In genomic region chr3:30994859-30995258, GRCm38 (mm10) we compare ENCODE assay signal across 8 mouse cellular contexts. TPM values are rescaled to one million over a fixed set of nuclear protein-coding genes. Genes with fewer than 3 reads are reported as not detected.
DNase-seq lines count a peak whose midpoint lies in the region; ATAC-seq and TF ChIP-seq lines count a peak whose summit lies in the region.

No protein-coding gene starts in this region.

- TF ChIP-seq CTCF in liver, postnatal 0 days (IDR thresholded peaks at IDR 0.05; ENCODE audit: low read depth), result no peak

- peak overlapping the region; percentile 65 for H3K9ac ChIP-seq in heart, embryonic 13.5 days
- H3K9ac ChIP-seq in ES-E14 (ENCODE audit: insufficient read depth, low read depth, low read length, poor library complexity, severe bottlenecking), result peak overlapping the region; percentile 29; the same call in 1 of the 2 replicates
- H3K9ac ChIP-seq in forebrain, embryonic 15.5 days (replicated peaks), result peak overlapping the region; percentile 84
- H3K9ac ChIP-seq in liver, postnatal 0 days (replicated peaks), result peak overlapping the region; percentile 76

- H3K36me3 ChIP-seq in heart, embryonic 13.5 days, result no peaks in the 10 kb centered on the region
- H3K36me3 ChIP-seq in ES-E14 (ENCODE audit: control insufficient read depth, insufficient read depth, low read length, poor library complexity, severe bottlenecking), result no peaks in the 10 kb centered on the region
- H3K36me3 ChIP-seq in forebrain, embryonic 15.5 days, result no peaks in the 10 kb centered on the region
- H3K36me3 ChIP-seq in liver, postnatal 0 days (replicated peaks; ENCODE audit: insufficient read depth, low read length), result no peaks in the 10 kb centered on the region

- in situ Hi-C loops in ES-E14 (cut with MboI; ENCODE audit: low sequenced_read_pairs in 2 of 2, unreplicated experiment in 2 of 2), result no loop called here

- ATAC-seq in heart, embryonic 13.5 days (ENCODE audit: extremely low read depth, insufficient number of reproducible peaks, low FRiP score, low TSS enrichment), result no peak
- ATAC-seq in forebrain, embryonic 15.5 days (replicated peaks), result no peak
- no peak for ATAC-seq in liver, postnatal 0 days

- H3K27ac ChIP-seq in heart, embryonic 13.5 days (replicated peaks), result peak overlapping the region; percentile 91
- no peak overlapping the region for H3K27ac ChIP-seq in ES-E14 (ENCODE audit: insufficient read depth, low read depth, low read length, poor library complexity, severe bottlenecking)
- H3K27ac ChIP-seq in forebrain, embryonic 15.5 days (replicated peaks), result peak overlapping the region; percentile 78
- H3K27ac ChIP-seq in liver, postnatal 0 days (ENCODE audit: low read depth), result no peak overlapping the region

- intact Hi-C loops in heart, postnatal 25 days (cut with DNase I), result loop anchor here (5.0 kb wide), 1 partner anchor 97 kb away; no protein-coding TSS in a partner anchor

- WGBS in heart, embryonic 13.5 days, result 17% methylated on average over 6 of the region's 6 CpGs
- WGBS in forebrain, embryonic 15.5 days, result 19% methylated on average over 6 of the region's 6 CpGs
- 12% methylated on average over 6 of the region's 6 CpGs for WGBS in liver, postnatal 0 days (ENCODE audit: insufficient replicate concordance)

- peaks cover 26% of the 10 kb centered on the region for H3K4me1 ChIP-seq in heart, embryonic 13.5 days
- H3K4me1 ChIP-seq in ES-E14 (ENCODE audit: control insufficient read depth in 2 of 2, insufficient read depth in 2 of 2, low read length in 2 of 2, poor library complexity in 1 of 2), result peaks cover 0 to 7% of the 10 kb centered on the region in 2 experiments; a peak in 3 of 4 replicates
- H3K4me1 ChIP-seq in forebrain, embryonic 15.5 days, result peaks cover 27% of the 10 kb centered on the region
- peaks cover 14% of the 10 kb centered on the region; the same call in 1 of the 2 replicates for H3K4me1 ChIP-seq in liver, postnatal 0 days (ENCODE audit: insufficient read depth)

- H3K4me3 ChIP-seq in heart, embryonic 13.5 days, result peak overlapping the region; percentile 81
- peak overlapping the region; percentile 43 to 93; a peak in 3 of 4 replicates for H3K4me3 ChIP-seq in ES-E14 (ENCODE audit: insufficient read depth in 1 of 2, low read depth in 1 of 2, low read length in 2 of 2, poor library complexity in 1 of 2, severe bottlenecking in 1 of 2)
- peak overlapping the region; percentile 79 for H3K4me3 ChIP-seq in forebrain, embryonic 15.5 days
- peak overlapping the region; percentile 81 for H3K4me3 ChIP-seq in liver, postnatal 0 days (ENCODE audit: low read depth, low read length)

- DNase-seq in heart, postnatal 25 days (ENCODE audit: low spot score), result no peak
- DNase-seq in ES-E14 (ENCODE audit: low read depth, low spot score), result no peak
- DNase-seq in liver, postnatal 0 days, result no peak
- DNase-seq in frontal cortex, postnatal 14 days (ENCODE audit: low spot score in 2 of 2), result no peak
- DNase-seq in frontal cortex, postnatal 25 days (ENCODE audit: low spot score in 2 of 2), result no peak
- DNase-seq in left cerebral cortex, adult 8-10 months (ENCODE audit: low spot score in 2 of 2), result no peak

- peak overlapping the region; percentile 84 for H3K4me2 ChIP-seq in heart, embryonic 13.5 days
- H3K4me2 ChIP-seq in forebrain, embryonic 15.5 days (replicated peaks), result peak overlapping the region; percentile 48
- peak overlapping the region; percentile 84 for H3K4me2 ChIP-seq in liver, postnatal 0 days (ENCODE audit: low read depth, low read length)

- no peak for TF ChIP-seq EP300 in liver, postnatal 0 days (IDR thresholded peaks at IDR 0.05; ENCODE audit: low read depth)

- H3K9me3 ChIP-seq in heart, embryonic 13.5 days, result no peaks in the 10 kb centered on the region
- H3K9me3 ChIP-seq in ES-E14 (ENCODE audit: control insufficient read depth, insufficient read depth, low read depth, low read length), result no peaks in the 10 kb centered on the region
- H3K9me3 ChIP-seq in forebrain, embryonic 15.5 days, result no peaks in the 10 kb centered on the region
- H3K9me3 ChIP-seq in liver, postnatal 0 days (ENCODE audit: low read length), result no peaks in the 10 kb centered on the region

- no peaks in the 10 kb centered on the region for H3K27me3 ChIP-seq in heart, embryonic 13.5 days (replicated peaks)
- no peaks in the 10 kb centered on the region for H3K27me3 ChIP-seq in forebrain, embryonic 15.5 days
- no peaks in the 10 kb centered on the region for H3K27me3 ChIP-seq in liver, postnatal 0 days (ENCODE audit: insufficient read depth, low read length)

TF ChIP-seq in ES-E14, 5 proteins besides CTCF, POLR2A, EP300 and RAD21:
- TF ChIP-seq HCFC1 (IDR thresholded peaks at IDR 0.05; ENCODE audit: borderline replicate concordance, insufficient read depth, low read length) (no peak), MAFK (IDR thresholded peaks at IDR 0.05; ENCODE audit: insufficient read depth, low read depth, low read length) (no peak), CHD2 (IDR thresholded peaks at IDR 0.05; ENCODE audit: low read depth, low read length) (no peak), ZNF384 (IDR thresholded peaks at IDR 0.05; ENCODE audit: low read depth, low read length) (no peak), ZC3H11A (IDR thresholded peaks at IDR 0.05; ENCODE audit: borderline replicate concordance, low read depth, low read length) (no peak)

RNA-seq across cellular contexts. Expression of gene Prkci, which starts 0.7 kb away (rescaled TPM):
- polyA plus RNA-seq in heart, embryonic 13.5 days (2015; fragmentation: Nextera tagmentation; extraction: Ambion mirVana), result 15.1 and 16.5 TPM in 2 replicates
- total RNA-seq in heart, postnatal 25 days (2021), result 10 to 100 TPM; 13.4 to 18.5 TPM
- total RNA-seq in ES-E14 (2012; rRNA removed), result 95.2 and 107 TPM in 2 replicates
- 25.7 and 25.9 TPM in 2 replicates for polyA plus RNA-seq in forebrain, embryonic 15.5 days (2015; fragmentation: Nextera tagmentation; extraction: Ambion mirVana)
- polyA plus RNA-seq in liver, postnatal 0 days (2015; fragmentation: Nextera tagmentation; extraction: Ambion mirVana), result 3.8 TPM in 2 replicates
- 10 to 100 TPM; 50.3 to 65.1 (median 57.8) TPM for total RNA-seq in left cerebral cortex, adult 8-10 months (2022)

RNA-seq across cellular contexts. Expression of gene Phc3, which starts 25.6 kb away (rescaled TPM):
- 4.9 TPM in 2 replicates for polyA plus RNA-seq in heart, embryonic 13.5 days (2015; fragmentation: Nextera tagmentation; extraction: Ambion mirVana)
- total RNA-seq in heart, postnatal 25 days (2021), result 10 to 100 TPM; 15.0 to 18.2 TPM
- total RNA-seq in ES-E14 (2012; rRNA removed), result 7.1 and 7.9 TPM in 2 replicates
- polyA plus RNA-seq in forebrain, embryonic 15.5 days (2015; fragmentation: Nextera tagmentation; extraction: Ambion mirVana), result 6.9 and 7.4 TPM in 2 replicates
- 1.4 TPM in 2 replicates for polyA plus RNA-seq in liver, postnatal 0 days (2015; fragmentation: Nextera tagmentation; extraction: Ambion mirVana)
- 10 to 100 TPM; 37.9 to 41.5 (median 40.4) TPM for total RNA-seq in left cerebral cortex, adult 8-10 months (2022)

Comparison
In these comparisons a context has a peak if more than half of its experiments do, and no peak if none do; other contexts are left out.
1. H3K27ac ChIP-seq: peak in heart, embryonic 13.5 days (single experiment) and forebrain, embryonic 15.5 days (single experiment); none in ES-E14 (single experiment) and liver, postnatal 0 days (single experiment).
2. H3K9ac ChIP-seq: peak in every context shown above with its lines; median percentile 84 in forebrain, embryonic 15.5 days; 76 in liver, postnatal 0 days; 65 in heart, embryonic 13.5 days; 29 in ES-E14.
3. Peak in every context shown above with its lines, with median percentiles within 50 percentile points of each other: H3K4me2 ChIP-seq and H3K4me3 ChIP-seq.